Mouse (Mus musculus) bone marrow macrophage, adult 2 months (primary cell): ENCODE data around the gene Mcm7.

Experiments
- CTCF ChIP-seq: IDR thresholded peaks from 2 replicates; pipeline ENCODE4 v1.5.1; 2012; ENCODE audit warnings: low read depth, mild to moderate bottlenecking, low read length, moderate library complexity
- POLR2A ChIP-seq: IDR thresholded peaks from 2 replicates; pipeline ENCODE4 v1.6.1; 2012; ENCODE audit warnings: mild to moderate bottlenecking, low read depth, low read length, borderline replicate concordance

- TF ChIP-seq CTCF (no peak), POLR2A (no peak)
Measured at GRCm38 (mm10) chr5:138199576-138199975, 27.4 kb upstream of the Mcm7 start.
